Mouse (Mus musculus) ES-E14 (cell line): ENCODE results near the gene Epp13.

Experiments
- CHD2 ChIP-seq: IDR thresholded peaks from 2 replicates; pipeline ENCODE4 v1.6.1; 2014; ENCODE audit warnings: mild to moderate bottlenecking, low read depth, low read length, inconsistent platforms
- HCFC1 ChIP-seq: IDR thresholded peaks from 2 replicates; pipeline ENCODE4 v1.6.1; 2012; ENCODE audit warnings: low read length, inconsistent platforms, borderline replicate concordance; ENCODE audit not compliant: insufficient read depth
- MAFK ChIP-seq: IDR thresholded peaks from 2 replicates; pipeline ENCODE4 v1.6.1; 2014; ENCODE audit warnings: mild to moderate bottlenecking, low read depth, low read length, inconsistent platforms; ENCODE audit not compliant: insufficient read depth
- ZC3H11A ChIP-seq: IDR thresholded peaks from 2 replicates; pipeline ENCODE4 v1.6.1; 2012; ENCODE audit warnings: low read depth, mild to moderate bottlenecking, inconsistent platforms, low read length, borderline replicate concordance

GRCm38 (mm10) chr7:6239787-6240186, 12.7 kb upstream of the Epp13 start:
- TF ChIP-seq ZC3H11A (no peak), MAFK (no peak), CHD2 (peak; percentile 75; the same call in 1 of the 2 replicates), HCFC1 (no peak)
